Mouse (Mus musculus) E14TG2a.4 (cell line): Measurements from ENCODE around the gene Kif26b.

ENCODE experiments used
- CTCF ChIP-seq: conservative IDR thresholded peaks from 2 replicates; pipeline ENCODE4 v1.5.1; 2014; ENCODE audit warnings: low read length
- NANOG ChIP-seq: IDR thresholded peaks from 2 replicates; pipeline ENCODE4 v1.6.1; 2014; ENCODE audit warnings: borderline replicate concordance, low read length, mixed read lengths
- POU5F1 ChIP-seq: IDR thresholded peaks from 2 replicates; pipeline ENCODE4 v1.6.1; 2014; ENCODE audit warnings: low read length, borderline replicate concordance

GRCm38 (mm10) chr1:178860671-178861391 lies 331.9 kb downstream of the Kif26b start:
- TF ChIP-seq CTCF: no peak
- TF ChIP-seq NANOG: no peak
- no peak for TF ChIP-seq POU5F1
